Mouse (Mus musculus) stomach, postnatal 0 days (tissue): ENCODE results near the gene Elovl3. TPM values are rescaled to one million over a fixed set of nuclear protein-coding genes. Genes with fewer than 3 reads are reported as not detected.

ENCODE experiments used
- ATAC-seq: fragments of 200-750 bp; cut with Nextera tagmentation; 2 replicates; pipeline ENCODE4 v1.8.0; 2017; ENCODE audit not compliant: low FRiP score, low TSS enrichment
- DNase-seq: peaks from one replicate; pipeline ENCODE4 v3.0.0-alpha.2; 2016; ENCODE audit warnings: low spot score
- H3K27ac ChIP-seq: fragments of 300-500 bp; sonication (generic); replicated peaks from 2 replicates; pipeline ENCODE4 v1.5.1; 2014; ENCODE audit warnings: mild to moderate bottlenecking, control low read depth
- H3K27me3 ChIP-seq: fragments of 300-500 bp; sonication (generic); 2 replicates; pipeline ENCODE4 v1.6.1; 2014; ENCODE audit warnings: low read length; ENCODE audit not compliant: control insufficient read depth, insufficient read depth
- H3K36me3 ChIP-seq: fragments of 300-500 bp; sonication (generic); 2 replicates; pipeline ENCODE4 v1.6.1; 2014; ENCODE audit warnings: low read length, mixed read lengths; ENCODE audit not compliant: control insufficient read depth, insufficient read depth
- H3K4me1 ChIP-seq: fragments of 300-500 bp; sonication (generic); replicated peaks from 2 replicates; pipeline ENCODE4 v1.6.1; 2014; ENCODE audit warnings: antibody characterized with exemption; ENCODE audit not compliant: control insufficient read depth, insufficient read depth
- H3K4me2 ChIP-seq: fragments of 300-500 bp; sonication (generic); replicated peaks from 2 replicates; pipeline ENCODE4 v1.6.1; 2014; ENCODE audit warnings: low read depth, mild to moderate bottlenecking, control low read depth, moderate library complexity
- H3K4me3 ChIP-seq: fragments of 300-500 bp; sonication (generic); 2 replicates; pipeline ENCODE4 v1.5.1; 2014; ENCODE audit warnings: low read depth, low read length, control low read depth
- H3K9ac ChIP-seq: fragments of 300-500 bp; sonication (generic); 2 replicates; pipeline ENCODE4 v1.6.1; 2014; ENCODE audit warnings: mild to moderate bottlenecking, low read length, control low read depth, mixed read lengths
- H3K9me3 ChIP-seq: fragments of 300-500 bp; sonication (generic); 2 replicates; pipeline ENCODE4 v1.6.1; 2016; ENCODE audit warnings: low read length; ENCODE audit not compliant: control insufficient read depth
- CTCF ChIP-seq: IDR thresholded peaks from 2 replicates; pipeline ENCODE4 v1.5.1; 2016; ENCODE audit warnings: antibody characterized with exemption, low read depth, mild to moderate bottlenecking, moderate library complexity
- EP300 ChIP-seq: optimal IDR thresholded peaks from 2 replicates; pipeline ENCODE3; 2016; ENCODE audit warnings: antibody characterized with exemption
- WGBS: fragments of 180-500 bp; shearing (Covaris S2); extraction: QIAGEN DNeasy Blood & Tissue Kit; methylation state at CpG from one replicate; pipeline ENCODE4 v1.1.7; 2014; 5-methylcytosine and 5-hydroxymethylcytosine counted together
- polyA plus RNA-seq: library from polyadenylated mRNA; unstranded; fragments of >200 nt; fragmentation: Nextera tagmentation; extraction: Ambion mirVana; gene quantifications from 2 replicates; pipeline ENCODE4 v1.2.1, GENCODE M21; 2015

Gene Elovl3
- polyA plus RNA-seq: 0.05 TPM in 1 of 2 replicates, not detected in the other

DNA sequence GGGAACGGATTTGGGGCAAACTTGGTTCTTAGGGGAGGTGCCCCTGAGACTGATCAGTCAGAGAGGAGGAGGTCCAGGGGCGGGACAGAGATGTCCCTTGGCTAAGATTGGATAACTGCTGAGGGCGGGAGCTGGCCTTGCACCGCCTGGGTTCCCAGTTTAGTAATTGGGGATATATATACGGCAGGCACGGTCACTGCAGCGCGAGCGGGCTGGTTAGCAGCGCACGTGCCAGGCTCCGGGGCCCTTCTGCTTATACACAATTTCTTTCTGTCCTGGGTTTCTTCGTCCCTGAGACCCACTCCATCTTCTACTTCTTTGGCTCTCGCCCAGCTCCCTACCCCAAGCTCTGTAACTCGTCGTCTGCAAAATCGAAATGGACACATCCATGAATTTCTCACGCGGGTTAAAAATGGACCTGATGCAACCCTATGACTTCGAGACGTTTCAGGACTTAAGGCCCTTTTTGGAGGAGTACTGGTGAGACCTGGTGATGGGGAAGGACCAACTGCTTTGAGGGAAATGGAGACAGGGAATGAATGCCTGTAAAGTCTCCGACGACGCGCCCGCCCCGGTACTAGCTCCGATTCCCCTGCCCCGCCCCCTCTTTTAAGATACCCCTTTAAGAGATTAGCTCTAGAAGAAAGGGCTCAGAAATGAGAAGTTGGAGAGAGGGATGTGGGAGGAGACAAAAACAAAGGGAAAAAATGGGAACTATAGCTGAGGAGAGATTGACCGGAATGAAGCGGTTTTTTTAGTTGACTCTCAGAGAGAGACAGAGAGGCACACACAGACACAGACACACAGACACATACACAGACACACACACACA lies at the start of gene Elovl3:
Gene Elovl3 (plus strand): TSS at position 204 of the 832 bp plus-strand sequence.
- Histone ChIP-seq H3K9ac (no peak within 1 kb of the TSS), H3K27ac (no peak within 1 kb of the TSS), H3K36me3 (no peaks in the 10 kb centered on the region), H3K4me3 (peak within 1 kb of the TSS; percentile 28), H3K27me3 (peaks cover 9% of the 10 kb centered on the region; the same call in 1 of the 2 replicates), H3K4me2 (peak within 1 kb of the TSS; percentile 54), H3K4me1 (peaks cover 11% of the 10 kb centered on the region), H3K9me3 (no peaks in the 10 kb centered on the region)
- ATAC-seq (no peak; the same call in 1 of the 2 replicates), DNase-seq (peak; percentile 37)
- no peak for TF ChIP-seq EP300
- TF ChIP-seq CTCF: no peak
- WGBS: 3% methylated on average over 30 of the region's 31 CpGs

DNA sequence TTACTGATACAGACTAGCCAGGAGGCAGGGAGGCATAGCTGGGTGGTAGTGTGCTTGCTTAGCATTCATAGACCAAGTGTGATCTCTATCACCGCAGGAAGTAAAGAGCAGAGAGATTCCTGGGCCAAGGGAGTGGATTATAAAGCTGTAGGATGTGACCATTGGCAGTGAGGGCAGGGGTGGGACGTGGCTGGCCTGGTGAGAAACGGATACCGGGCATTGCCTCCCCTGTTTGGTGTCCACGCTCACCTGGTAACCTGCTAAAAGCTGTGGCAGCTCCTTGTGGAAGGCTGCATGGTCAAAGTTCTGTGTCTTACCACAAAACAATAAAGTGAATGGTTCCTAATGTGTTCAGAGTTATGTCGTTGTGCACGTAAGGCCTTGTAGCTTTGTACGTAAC lies 46.5 kb upstream of the Elovl3 start:
- TF ChIP-seq CTCF (no peak), EP300 (no peak)
- no peak overlapping the region for H3K27ac ChIP-seq
- ATAC-seq (no peak), DNase-seq (no peak)
- no peaks in the 10 kb centered on the region for H3K4me1 ChIP-seq
- no peaks in the 10 kb centered on the region for H3K27me3 ChIP-seq
- H3K4me2 ChIP-seq: no peak overlapping the region
- WGBS: 97% methylated on average over 8 of the region's 8 CpGs
- H3K9me3 ChIP-seq: no peaks in the 10 kb centered on the region
- no peak overlapping the region for H3K4me3 ChIP-seq
- H3K9ac ChIP-seq: no peak overlapping the region
- H3K36me3 ChIP-seq: peaks cover 35% of the 10 kb centered on the region

DNA sequence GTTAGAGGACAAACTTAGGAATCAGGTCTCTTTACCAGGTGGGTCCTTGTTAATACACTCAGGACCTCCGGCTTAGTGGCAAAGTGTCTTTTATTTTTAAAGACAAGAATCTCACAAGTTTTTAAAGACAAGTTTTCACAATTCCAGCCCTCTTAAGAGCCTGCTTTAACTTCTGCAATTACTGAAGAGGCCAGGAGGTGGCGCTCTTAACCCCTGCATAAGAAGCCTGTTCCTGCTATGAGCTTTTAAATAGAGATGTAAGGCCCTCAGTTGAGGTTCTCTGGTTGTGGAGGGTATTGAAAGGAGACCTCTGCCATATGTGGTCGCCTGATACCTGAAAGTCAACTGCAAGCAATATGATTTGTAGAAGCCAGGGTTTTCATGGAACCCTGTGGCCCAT lies 45.4 kb upstream of the Elovl3 start:
- no peak overlapping the region for H3K9ac ChIP-seq
- no peak overlapping the region for H3K4me3 ChIP-seq
- ATAC-seq (0 out of 2 replicates have a peak, but pooled peaks have one; percentile 49), DNase-seq (peak; percentile 65)
- H3K27me3 ChIP-seq: no peaks in the 10 kb centered on the region
- H3K4me2 ChIP-seq: no peak overlapping the region
- TF ChIP-seq CTCF (peak; percentile 82), EP300 (no peak)
- no peaks in the 10 kb centered on the region for H3K9me3 ChIP-seq
- peaks cover 30% of the 10 kb centered on the region for H3K36me3 ChIP-seq
- 53% methylated on average over 3 of the region's 3 CpGs for WGBS
- no peaks in the 10 kb centered on the region for H3K4me1 ChIP-seq
- H3K27ac ChIP-seq: no peak overlapping the region

DNA sequence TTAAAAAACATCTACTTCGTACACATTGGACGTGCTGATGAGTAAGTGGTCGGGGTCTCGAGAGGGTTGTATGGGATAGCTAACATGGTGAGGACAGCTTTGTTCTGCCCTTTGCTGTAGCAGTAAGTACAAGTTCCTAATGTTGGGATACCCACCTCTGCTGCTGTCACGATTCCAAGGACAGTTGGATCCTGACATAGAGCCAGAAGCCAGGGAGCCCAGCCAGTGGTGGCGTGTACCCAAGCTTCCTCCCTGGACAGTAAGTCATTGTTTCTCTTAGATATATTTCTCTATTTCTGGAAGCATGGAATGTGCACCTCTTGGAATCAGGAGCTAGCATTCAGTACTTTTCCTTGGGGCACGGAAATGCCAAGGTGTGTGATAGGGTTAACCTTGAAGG lies 43.8 kb upstream of the Elovl3 start:
- DNase-seq (no peak), ATAC-seq (no peak)
- Histone ChIP-seq H3K9ac (no peak overlapping the region), H3K27me3 (no peaks in the 10 kb centered on the region), H3K27ac (no peak overlapping the region), H3K4me2 (no peak overlapping the region), H3K36me3 (peaks cover 15% of the 10 kb centered on the region), H3K4me1 (no peaks in the 10 kb centered on the region), H3K9me3 (no peaks in the 10 kb centered on the region), H3K4me3 (no peak overlapping the region)
- TF ChIP-seq CTCF (no peak), EP300 (no peak)
- WGBS: 64% methylated on average over 7 of the region's 7 CpGs

DNA sequence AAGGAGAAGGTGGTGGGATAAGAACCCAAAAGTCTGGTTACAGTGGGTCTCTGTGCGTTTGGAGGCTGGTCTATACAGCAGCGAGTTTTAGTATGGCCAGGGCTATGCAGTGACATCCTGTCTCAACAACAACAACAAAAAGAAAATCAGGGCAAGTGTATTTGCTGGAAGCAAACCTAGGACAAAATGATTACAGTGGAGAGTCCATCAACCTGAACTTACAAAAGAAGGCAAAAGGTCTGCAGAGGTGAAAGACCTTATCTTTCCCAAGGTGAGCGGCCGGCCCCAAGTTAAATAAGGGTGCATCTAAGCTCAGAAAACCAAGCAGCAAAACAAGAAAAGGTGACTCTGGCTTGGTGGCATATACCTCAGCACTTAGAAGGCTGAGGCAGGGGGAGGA lies 40.1 kb upstream of the Elovl3 start:
- H3K27ac ChIP-seq: no peak overlapping the region
- no peak for ATAC-seq
- DNase-seq: no peak
- H3K27me3 ChIP-seq: no peaks in the 10 kb centered on the region
- H3K4me1 ChIP-seq: no peaks in the 10 kb centered on the region
- no peaks in the 10 kb centered on the region for H3K9me3 ChIP-seq
- H3K36me3 ChIP-seq: no peaks in the 10 kb centered on the region
- no peak for TF ChIP-seq EP300
- TF ChIP-seq CTCF: no peak
- H3K4me3 ChIP-seq: no peak overlapping the region
- no peak overlapping the region for H3K4me2 ChIP-seq
- WGBS: 77% methylated on average over 4 of the region's 4 CpGs
- H3K9ac ChIP-seq: no peak overlapping the region

DNA sequence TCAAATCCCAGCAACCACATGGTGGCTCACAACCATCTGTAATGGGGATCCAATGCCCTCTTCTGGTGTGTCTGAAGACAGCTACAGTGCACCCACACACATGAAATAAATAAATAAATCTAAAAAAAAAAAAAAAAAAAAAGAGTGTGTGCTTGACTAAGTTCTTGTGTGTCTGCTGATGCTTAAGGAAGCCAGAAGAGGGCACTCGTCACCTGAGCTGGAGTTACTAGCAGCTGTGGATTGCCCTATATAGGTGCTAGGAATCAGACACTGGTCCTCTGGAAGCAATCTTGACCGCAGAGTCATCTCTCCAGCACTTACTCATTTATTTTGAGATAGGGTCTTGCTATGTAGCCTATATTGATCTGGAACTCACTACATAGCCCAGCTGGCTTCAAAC lies 37.6 kb upstream of the Elovl3 start:
- Histone ChIP-seq H3K4me2 (no peak overlapping the region), H3K27me3 (no peaks in the 10 kb centered on the region), H3K4me3 (no peak overlapping the region), H3K36me3 (no peaks in the 10 kb centered on the region), H3K27ac (no peak overlapping the region), H3K9me3 (no peaks in the 10 kb centered on the region), H3K4me1 (no peaks in the 10 kb centered on the region), H3K9ac (no peak overlapping the region)
- 98% methylated on average over 2 of the region's 2 CpGs for WGBS
- no peak for TF ChIP-seq CTCF
- no peak for TF ChIP-seq EP300
- no peak for DNase-seq
- no peak for ATAC-seq
